Mouse (Mus musculus) adrenal gland, postnatal 10 days (tissue): Measurements from ENCODE around the gene Fgfr1op2. TPM values are rescaled to one million over a fixed set of nuclear protein-coding genes. Genes with fewer than 3 reads are reported as not detected.
A peak's percentile ranks its signal among the peaks of the same experiment; 100 is the strongest.
"Not testable (repeated sequence)": the region's sequence is repeated elsewhere in the genome, so short reads cannot be mapped to it uniquely, and the experiment has no call there.

Experiments
- DNase-seq: peaks from one replicate; pipeline ENCODE4 v3.0.0; 2021; ENCODE audit warnings: mixed read lengths
- long read RNA-seq, 2 experiments: library from polyadenylated mRNA; stranded (forward); transcript quantifications; one replicate each; pipeline ENCODE4 v2.0.0; 2021
- total RNA-seq, 2 experiments: library from RNA; stranded (reverse); gene quantifications; 2 replicates each; pipeline ENCODE4 v1.2.3; 2021

The Fgfr1op2 gene
- 10 to 100 TPM; 80.4 to 81.7 TPM for total RNA-seq
- long read RNA-seq, experiment 1, transcript Fgfr1op2-202 (5 exons, 918 nt), result minor isoform, 40 of 141 reads
- long read RNA-seq, experiment 1, transcript Fgfr1op2-204 (7 exons, 2,880 nt), result major isoform, 46 of 141 reads
- long read RNA-seq, experiment 1, transcript Fgfr1op2-203 (6 exons, 2,766 nt), result minor isoform, 36 of 141 reads
- long read RNA-seq, experiment 1, partial matches to known transcripts, result 3 of 141 reads
- long read RNA-seq, experiment 1, other reads (novel, unspliced or antisense), result 14 of 141 reads
- long read RNA-seq, experiment 2, transcript Fgfr1op2-203 (6 exons, 2,766 nt), result minor isoform, 18 of 91 reads
- long read RNA-seq, experiment 2, transcript Fgfr1op2-204 (7 exons, 2,880 nt), result major isoform, 34 of 91 reads
- long read RNA-seq, experiment 2, transcript Fgfr1op2-202 (5 exons, 918 nt), result minor isoform, 26 of 91 reads
- long read RNA-seq, experiment 2, partial matches to known transcripts, result 9 of 91 reads
- long read RNA-seq, experiment 2, other reads (novel, unspliced or antisense), result 4 of 91 reads

DNA sequence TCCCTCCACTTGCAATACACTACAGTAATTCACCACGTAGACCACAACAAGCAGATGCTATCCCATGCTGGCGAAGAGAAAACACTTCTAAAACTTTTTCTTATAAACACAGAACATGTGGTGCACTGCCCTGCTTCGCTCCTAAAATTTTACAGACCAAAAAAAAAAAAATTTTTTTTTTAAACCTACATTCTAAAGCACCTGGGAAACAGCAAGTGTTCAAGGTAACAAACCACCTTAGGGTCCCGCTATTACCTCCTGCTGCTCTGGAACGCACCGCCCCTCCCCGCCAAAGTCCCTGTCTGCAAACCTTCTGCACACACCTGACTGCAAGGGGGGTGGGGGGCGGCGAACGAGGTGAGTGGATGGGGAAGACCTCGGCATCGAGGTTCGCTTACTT lies at the start of gene Fgfr1op2:
TSS of gene Fgfr1op2 (plus strand) at position 301 of the 400 bp plus-strand sequence.
- DNase-seq, result no peak

DNA sequence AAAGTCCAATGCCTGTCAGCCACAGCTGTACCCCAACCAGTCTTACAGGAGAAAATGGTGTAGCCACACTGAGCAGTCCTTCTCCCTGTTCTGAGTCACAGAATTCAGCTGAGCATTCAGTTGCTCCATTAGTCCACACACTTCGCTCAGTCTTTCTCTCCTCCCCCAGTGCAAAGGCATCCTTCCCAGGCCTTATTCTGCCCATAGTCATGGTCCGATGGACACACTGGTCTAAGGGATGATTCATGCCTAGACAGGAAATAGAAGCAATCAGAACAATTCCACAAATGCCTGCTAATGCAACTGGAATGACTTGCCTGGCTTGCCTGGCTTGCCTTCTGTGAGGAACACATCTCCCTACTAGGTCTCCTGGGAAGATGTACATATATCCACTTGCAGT lies 49.5 kb upstream of the Fgfr1op2 start:
- no peak for DNase-seq

- DNase-seq, result no peak
Measured at GRCm38 (mm10) chr6:146530363-146530762, 46.6 kb upstream of the Fgfr1op2 start.

DNA sequence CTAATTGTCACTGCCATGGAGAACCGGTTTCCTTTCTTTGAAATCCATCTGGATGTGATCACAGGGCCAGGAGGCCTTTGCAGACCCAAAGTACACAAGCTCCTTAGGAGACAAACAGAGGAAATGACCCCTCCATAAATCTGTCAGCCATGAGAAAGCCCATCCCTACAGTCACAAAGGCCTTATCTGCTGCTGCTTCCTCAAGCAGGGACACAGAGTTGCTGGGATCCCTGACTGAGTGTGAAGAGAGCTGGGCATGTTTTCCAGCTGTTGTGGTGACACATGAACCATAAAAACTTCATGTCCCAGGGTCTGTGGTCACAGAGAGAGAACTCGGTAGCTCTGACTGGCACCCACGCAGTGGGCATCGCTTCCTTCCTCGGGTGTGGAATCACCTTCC lies 46.2 kb upstream of the Fgfr1op2 start:
- DNase-seq, result no peak

- no peak for DNase-seq
Measured at GRCm38 (mm10) chr6:146533146-146533545, 43.9 kb upstream of the Fgfr1op2 start.

DNA sequence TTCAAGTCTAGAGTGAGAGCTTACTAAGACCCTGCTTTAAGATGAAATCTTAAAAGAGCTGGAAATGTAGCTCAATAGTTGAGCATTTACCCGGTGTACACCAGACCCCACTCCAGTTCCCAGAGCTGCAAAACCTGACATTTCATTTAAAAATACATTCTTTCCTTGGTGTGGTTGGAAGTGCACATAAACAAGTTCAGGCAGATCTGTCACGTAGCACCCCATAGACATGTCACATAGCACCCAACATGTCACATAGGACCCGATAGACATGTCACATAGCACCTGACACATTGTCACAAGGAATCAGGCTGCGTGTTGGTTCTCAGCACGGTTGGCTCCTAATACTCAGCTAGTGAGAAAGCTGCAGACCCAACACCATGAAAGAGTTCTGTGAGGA lies 41.5 kb upstream of the Fgfr1op2 start:
- no peak for DNase-seq

GRCm38 (mm10) chr6:146537111-146537510 lies 39.9 kb upstream of the Fgfr1op2 start:
- no peak for DNase-seq

GRCm38 (mm10) chr6:146538071-146538470 lies 38.9 kb upstream of the Fgfr1op2 start:
- no peak for DNase-seq

GRCm38 (mm10) chr6:146538661-146539060 lies 38.3 kb upstream of the Fgfr1op2 start:
- no peak for DNase-seq

GRCm38 (mm10) chr6:146540386-146540785 lies 36.6 kb upstream of the Fgfr1op2 start:
- DNase-seq, result no peak

GRCm38 (mm10) chr6:146544622-146545021 lies 32.4 kb upstream of the Fgfr1op2 start:
- no peak for DNase-seq

GRCm38 (mm10) chr6:146545289-146545865 lies 31.6 kb upstream of the Fgfr1op2 start:
- DNase-seq, result no peak

DNA sequence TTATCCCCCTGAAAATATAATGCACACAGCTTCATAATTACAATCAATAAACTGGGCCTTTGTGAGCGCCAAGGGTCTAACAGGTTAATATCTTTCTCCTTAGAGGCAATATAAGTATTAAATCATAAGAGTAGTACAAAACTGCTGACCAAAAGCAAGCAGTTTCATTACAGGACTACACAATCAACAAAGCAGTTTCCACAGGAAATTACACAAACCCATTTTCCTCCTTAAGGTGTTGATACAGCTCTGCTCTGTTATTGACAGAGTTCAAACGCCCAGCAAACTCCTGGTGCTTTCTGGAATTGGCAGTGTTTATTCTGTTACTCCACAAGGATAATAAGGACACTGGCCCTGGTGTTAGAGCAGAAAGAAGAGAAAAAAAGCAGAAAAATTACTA lies 26.6 kb upstream of the Fgfr1op2 start:
- DNase-seq, result no peak

- DNase-seq, result no peak
Measured at GRCm38 (mm10) chr6:146551326-146551725, 25.7 kb upstream of the Fgfr1op2 start.

- DNase-seq, result not testable (repeated sequence)
Measured at GRCm38 (mm10) chr6:146562461-146562860, 14.5 kb upstream of the Fgfr1op2 start.

GRCm38 (mm10) chr6:146572073-146572472 lies 4.9 kb upstream of the Fgfr1op2 start:
- DNase-seq, result no peak

- DNase-seq, result peak; percentile 98
Measured at GRCm38 (mm10) chr6:146577310-146578109, 507 bp downstream of the Fgfr1op2 start, which contains the start of gene Ints13. Gene Ints13 (minus strand): TSS chr6:146577835.

DNA sequence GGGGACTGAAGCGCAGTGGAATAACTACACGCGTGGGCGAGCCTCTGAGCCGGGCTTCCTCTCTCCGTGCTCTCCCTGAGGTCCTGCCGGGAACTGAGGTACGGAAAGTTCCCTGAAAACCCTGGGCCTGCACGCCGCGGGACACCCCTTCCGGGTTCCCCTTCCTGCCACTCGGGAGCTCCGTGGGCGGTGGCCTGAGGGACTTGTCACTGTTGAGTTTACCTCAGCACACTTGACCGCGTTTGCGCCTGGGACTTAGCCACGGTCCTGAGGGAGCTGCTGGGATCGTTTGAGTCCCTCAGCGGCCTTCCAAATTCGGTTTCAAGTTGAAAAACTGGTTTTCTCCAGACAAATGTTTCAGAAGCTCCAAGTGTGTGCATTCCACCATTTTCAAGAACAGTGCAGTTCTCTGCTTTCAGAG lies 1.1 kb downstream of the Fgfr1op2 start:
- peak; percentile 82 for DNase-seq

DNA sequence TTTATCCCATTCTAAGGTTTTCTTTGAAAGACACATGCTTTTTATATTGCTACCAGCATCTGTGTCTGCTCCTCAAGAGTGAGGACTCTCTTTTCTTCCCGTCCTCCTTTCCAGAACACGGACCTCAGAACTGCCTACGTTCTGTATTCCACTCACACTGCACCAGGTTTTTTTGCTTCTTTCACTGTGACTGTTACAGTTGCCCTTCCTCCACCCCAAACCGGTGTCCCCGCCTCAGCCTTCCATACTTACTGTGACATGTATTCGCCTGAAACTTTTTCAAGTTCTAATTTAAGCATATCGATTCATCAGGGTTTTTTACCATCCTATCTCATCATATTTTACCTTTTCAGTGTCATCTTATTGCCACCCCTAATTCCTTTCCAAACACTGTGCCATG lies 1.6 kb downstream of the Fgfr1op2 start:
- DNase-seq, result peak; percentile 33

DNA sequence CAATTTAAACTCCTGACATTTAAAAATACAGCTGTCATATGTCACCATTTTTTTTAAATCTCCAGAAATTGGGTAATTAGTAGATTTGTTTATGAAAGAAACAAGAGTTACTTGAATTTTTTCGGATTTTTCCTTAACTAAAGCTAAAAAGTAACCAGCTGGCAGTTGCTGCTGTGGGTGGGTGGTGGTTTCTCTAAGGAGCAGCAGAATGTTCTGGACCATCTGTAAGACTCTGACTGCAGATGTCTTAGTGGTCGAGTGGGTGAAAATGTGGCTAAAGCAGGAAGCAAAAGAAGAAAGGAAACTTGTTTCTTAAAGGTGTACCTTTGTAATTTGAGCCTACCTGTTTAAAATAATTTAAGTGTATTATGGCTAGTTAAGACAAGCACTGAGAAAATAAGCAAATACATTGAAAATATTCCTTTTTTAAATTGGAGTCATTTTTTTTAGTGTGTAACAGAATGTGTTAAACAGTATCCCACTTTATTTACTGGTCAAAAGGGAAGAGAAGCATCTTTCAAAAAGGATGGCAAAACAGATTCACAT lies 3.5 kb downstream of the Fgfr1op2 start:
- no peak for DNase-seq

- no peak for DNase-seq
Measured at GRCm38 (mm10) chr6:146583366-146584046, 6.5 kb downstream of the Fgfr1op2 start.

GRCm38 (mm10) chr6:146585134-146585533 lies 8.1 kb downstream of the Fgfr1op2 start:
- DNase-seq, result no peak
